Mouse (Mus musculus): ENCODE results near the gene Tmem163.
A peak's percentile ranks its signal among the peaks of the same experiment; 100 is the strongest.

Gene Tmem163

DNA sequence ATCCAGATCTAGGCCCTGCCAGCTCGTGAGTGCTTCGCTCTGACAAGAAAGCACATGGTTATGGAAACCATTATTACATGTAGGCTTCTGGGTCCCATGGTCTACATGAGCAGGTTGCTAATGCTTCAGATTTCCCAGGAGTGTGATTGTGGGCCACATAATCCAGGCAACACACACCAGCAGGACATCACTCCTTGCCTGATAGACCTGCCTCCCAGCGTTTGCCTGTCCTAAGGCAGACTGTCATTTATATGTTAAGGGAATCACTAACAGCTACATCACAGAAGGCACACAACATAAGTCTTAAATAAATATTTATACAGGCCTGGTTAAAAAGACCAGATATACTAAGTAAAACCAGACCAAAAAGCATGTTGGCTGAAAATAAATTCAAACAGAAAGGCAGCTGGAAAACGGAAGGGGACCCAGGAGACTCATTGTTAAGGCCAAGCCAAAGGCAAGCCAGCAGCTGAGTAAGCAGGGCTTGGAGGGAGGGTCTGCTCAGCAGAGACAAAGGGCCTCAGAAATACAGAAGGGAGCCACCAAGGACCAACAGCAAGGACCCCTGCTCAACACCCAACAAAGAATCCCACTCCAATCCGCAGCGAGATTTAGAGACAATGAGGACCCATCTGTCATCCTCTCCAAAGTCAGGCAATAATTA is 123.4 kb downstream of the Tmem163 start:
- DNase-seq, result no peak

DNA sequence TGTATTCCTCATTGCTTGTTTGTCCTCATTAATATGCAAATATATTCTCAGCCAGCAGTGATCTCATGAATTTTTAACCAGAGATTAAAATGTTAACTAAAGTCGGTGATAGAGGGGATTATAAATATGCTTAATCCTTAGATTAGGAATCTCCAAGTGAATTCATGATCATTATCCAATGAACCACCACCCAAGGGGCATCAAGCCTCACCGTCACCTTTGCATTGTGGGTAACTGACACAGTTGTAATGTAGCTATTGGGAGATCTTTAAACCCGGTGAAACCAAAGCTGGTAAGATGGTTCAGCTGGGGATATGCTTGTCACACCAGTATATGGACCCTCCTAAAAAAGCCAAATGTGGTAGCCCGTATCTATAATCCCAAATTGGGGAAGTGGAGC is 131.3 kb downstream of the Tmem163 start:
- no peak for DNase-seq

DNA sequence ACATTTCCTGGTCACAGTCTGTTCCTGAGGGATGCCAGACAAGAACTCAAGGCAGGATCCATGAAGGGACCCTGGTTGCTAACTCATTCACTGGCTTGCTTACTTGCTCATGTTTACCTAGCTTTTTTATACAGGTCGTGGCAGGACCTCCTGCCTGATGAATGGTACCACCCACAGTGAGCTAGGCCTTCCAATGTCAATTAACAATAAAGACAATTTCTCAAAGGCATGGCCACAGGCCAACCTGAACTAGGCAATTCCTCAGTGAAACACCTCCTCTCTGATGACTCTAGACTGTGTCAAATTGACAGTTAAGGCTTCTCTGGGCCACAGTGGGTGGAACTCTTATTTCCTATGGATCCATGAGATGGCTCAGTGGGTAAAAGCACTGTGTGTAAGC is 136.6 kb downstream of the Tmem163 start:
- no peak for DNase-seq

DNA sequence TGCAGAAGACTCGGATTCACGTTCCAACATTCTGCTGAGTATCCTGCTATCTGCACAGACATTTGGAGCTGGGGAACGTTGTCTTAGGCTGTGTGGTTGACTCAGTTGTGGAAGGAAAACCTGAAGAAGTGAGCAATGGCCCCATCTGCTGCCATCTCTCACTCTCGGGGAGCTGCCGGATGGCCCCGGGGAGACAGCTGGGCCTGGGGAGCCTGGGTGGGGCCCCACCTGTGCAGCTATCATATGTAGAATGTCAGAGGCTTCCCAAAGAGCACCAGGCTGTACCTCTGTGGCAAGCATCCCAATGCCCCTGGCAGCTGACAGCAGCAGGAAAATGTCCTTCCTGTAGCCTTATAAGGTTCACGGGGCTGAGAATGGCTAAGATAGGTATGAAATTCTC is 137.4 kb downstream of the Tmem163 start:
- no peak for DNase-seq

DNA sequence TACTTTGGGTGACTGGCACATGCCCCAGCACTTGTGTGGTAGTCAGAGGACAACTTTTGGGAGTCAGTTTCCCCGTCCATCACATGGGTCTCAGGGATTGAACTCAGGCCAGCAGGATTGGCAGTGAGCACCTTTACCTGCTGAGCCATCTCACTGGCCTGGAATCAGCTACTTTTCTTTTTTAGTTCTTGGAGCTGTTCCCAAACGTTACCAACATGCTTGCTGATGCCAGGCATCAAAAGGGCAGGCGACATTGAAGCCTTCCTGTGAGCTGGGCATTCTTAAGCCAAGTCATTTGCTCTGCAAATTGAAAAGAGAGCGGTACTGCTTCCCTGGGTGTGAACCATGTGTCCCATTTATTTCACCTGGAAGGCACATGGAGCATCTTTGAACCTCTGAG is 137.8 kb downstream of the Tmem163 start:
- DNase-seq, result no peak

DNA sequence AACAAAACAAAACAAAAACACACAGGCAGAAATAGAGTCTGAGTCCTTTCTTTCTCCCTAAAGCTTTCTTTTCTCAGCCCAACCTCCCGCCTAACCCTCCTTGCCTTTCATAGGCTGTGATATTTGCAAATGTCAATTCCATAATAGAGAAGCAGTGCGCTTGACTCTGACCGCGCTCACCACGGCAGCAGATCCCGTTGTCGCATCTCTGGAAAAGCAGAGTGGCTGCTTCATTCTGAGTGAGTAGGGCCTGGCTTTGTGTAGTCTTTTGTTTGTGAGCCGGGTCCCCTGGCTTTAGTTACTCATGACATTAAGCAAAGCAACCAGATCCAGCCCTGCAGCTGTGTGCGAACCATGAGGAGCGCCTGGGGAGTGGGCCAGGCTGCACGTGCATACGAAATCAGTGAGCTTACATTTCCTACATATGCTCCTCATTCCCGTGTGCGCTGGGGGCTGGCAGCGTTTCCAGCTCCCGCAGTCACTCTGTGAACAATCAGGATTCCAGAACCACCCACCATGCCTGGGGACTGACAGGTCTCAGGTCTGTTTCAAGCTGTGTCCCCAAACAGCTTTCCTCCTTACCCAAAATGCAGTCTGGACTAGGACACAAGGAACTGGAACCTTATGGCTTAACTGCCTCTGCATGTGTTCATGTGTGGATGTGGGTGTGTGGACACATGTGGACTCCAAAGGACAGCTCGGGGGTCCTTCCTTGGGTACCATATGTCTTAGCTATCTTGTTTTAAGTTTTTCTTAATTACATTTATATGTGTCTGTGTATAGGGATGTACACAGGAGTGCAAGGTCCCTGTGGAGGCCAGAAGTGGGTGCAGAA is 141.9 kb downstream of the Tmem163 start:
- DNase-seq, result no peak

DNA sequence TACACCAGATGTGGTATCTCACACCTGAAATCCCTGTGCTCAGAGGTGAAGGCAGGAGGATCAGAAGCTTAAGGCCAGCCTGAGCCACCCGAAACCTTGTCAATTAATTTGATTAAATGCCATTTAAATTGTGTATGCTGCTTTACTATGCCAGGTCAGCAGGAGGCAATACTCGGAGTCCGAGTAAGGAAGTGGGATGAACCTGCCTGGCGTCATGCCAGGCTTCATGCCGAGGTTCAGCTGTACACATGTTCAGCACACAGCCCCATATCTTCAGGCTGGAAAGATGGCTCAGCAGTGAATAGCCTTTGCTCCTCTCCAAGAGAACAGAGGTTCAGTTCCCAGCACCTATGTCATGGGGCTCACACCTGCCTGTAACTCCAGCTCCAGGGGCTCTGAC is 142.9 kb downstream of the Tmem163 start:
- DNase-seq, result no peak

DNA sequence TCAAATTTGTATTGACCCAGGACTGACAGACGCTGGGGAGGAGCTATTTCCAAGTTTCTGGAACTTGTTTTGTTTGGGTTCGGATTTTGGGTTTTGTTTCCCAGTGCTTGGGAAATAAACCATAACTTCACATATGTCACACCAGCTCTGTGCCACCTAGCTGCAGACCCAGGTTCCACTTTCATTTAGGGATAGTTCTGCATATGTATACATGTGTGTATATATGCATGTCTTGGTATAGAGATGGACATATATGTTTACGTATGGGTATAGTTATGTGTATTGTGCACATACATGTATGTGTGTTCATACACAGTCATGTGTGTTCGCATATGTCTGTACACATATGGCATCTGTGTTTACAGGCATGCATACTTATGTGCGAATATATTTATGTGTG is 147.6 kb downstream of the Tmem163 start:
- no peak for DNase-seq

DNA sequence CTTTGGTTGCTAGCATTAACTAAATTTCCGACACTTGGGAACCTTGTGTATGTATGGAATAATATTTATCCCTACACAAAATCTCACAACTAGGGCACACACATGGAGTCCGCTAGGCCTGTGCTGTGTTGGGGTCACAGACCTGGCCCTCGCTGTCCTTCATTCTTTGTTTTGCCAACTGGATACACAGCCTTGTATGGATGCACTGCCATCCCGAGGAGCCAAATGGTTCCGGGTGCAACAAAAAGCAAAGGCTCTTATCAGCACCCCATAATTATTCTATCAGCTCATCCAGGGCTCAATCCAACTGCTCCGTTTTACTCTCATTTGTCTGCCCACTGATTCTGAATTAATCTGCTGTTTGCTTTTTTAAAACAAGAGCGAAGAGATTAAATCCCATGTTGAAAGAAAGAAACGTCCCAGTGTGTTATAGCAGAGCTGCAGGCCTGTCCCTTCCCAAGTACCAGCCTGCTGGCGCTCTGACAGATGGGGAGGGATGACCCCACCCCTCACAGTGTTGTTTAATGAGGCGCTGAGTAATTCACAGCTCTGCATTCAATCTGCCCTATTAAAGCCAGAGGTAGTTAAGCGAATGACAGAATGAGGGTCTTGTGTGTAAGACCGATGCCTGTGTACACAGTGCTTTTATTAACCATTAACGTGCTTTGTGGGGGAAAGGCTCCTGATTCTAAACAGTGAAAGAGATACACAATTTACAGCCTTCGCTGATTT is 148.3 kb downstream of the Tmem163 start:
- no peak for DNase-seq

DNA sequence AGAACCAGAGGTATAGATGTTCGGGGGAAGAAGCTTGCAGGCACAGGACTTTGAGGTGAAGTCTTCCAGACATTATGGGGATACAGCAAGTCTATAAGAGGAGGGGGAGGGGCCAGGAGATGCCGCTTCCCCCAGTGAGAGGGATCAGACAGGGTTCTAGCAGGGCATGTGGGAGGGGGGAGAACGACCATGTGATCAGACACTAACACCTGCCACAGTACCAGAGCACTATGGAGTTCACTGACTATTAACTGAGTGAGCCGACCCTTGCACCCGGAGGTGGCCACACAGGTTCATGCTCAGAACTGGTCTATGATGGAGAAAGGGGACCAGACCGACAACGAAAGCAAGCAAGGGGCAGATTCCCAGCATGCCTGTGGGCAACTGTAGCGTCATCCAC is 156.0 kb downstream of the Tmem163 start:
- peak; percentile 12 for DNase-seq

DNA sequence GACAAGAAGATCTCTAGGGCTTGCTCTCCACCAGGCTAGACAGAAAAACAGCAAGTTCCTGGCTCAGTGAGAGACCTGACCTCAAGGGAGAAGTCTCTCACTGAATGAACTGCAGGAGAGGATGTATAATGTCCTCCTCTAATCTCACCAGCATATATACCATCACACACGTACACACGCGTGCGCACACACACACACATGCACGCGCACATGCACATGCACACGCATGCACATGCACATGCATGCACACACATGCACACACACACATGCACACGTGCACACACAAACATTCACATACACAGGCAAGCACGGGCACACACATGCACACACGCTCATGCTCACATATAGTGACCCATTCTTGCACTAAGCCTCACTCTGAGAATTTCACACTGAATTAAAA is 164.5 kb downstream of the Tmem163 start:
- DNase-seq, result no peak

DNA sequence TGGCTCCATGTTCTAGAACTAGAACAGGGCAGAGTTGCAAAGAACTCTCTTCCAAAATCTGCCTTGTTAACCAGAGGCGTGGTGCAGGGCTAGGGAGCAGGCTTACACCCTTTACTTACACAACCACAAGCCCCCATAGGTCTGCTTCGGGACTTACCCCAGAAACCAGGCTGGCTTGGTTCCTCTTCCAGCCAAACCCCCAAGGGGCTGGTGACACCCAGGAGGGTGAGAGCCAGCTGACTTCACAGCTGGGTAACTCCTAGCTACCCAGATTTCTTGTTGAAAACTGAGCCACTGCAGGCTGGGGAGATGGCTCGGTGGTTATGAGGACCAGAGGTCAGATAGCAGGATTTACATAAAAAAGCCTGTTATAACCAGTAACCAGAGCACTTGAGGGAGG is 164.9 kb downstream of the Tmem163 start:
- no peak for DNase-seq

DNA sequence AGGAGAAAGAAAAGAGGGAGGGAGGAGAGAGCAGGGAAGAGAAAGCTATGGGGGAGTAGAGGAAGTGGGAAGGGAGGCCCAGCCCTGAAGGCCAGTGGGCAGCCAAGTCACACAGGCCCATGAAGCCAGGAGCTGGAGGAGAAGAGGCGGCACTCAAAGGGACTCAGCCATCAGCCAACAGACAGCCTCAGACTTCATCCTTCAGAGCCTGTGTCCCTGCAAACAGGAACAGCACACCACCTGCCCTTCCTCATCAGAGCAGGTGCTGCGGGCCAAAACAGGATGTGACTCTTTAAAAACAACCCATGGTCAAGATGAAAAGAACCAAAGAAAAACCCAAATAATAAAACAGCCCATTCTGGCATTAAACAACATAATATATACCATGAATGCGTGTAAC is 165.7 kb downstream of the Tmem163 start:
- no peak for DNase-seq

DNA sequence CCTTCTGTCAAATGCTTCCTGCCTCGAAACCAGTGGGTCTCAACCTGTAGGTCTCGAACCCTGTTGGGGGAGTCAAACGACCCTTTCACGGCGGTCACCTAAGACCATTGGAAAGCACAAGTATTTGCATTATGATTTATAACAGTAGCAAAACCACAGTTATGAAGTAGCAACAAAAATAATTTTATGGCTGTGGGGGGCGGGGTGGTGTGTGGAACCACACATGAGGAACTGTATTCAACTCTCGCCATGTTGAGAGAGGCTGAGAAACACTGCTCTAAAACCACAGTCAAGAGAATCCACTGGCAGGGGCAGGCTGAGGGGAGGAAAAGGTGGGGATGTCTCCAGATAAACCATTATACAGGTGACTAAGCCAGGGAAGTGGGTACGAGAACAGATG is 166.2 kb downstream of the Tmem163 start:
- no peak for DNase-seq

DNA sequence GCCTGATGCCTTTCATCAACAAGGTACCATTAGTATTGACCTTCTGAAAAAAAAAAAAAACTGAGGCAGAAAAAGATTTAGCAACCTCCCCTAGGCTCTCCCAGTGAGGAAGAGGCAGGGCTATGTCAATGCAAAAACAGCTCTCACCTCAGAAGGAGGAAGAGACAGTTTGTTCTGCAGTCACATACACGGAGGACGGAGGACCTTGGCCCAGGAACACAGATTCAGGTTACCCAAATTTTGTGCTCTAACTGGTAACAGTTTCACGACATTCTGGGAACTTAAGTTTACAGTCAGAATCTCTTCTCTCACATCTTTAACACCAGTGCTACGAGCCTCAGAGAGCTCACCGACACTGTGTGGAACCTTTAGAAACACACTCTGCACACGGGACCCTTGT is 166.6 kb downstream of the Tmem163 start:
- no peak for DNase-seq

DNA sequence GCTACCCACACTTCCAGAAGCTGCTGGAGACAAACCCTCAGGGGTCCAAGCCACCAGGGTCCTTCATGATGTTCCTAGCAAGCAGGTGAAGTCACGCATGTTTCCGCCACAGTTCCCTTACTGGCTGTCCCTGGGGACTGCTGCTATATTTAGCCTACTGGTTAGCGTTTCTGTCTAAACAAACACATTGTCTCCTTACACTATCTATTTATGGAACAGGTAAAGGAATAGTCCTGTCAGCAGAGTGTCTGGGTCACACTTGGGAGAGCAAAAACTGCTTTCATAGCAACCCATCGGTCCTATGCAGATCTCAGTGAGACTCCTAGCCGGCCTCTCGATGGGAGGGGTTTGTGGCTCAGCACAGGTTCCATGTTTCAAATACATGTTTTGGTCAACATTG is 168.0 kb downstream of the Tmem163 start:
- no peak for DNase-seq

DNA sequence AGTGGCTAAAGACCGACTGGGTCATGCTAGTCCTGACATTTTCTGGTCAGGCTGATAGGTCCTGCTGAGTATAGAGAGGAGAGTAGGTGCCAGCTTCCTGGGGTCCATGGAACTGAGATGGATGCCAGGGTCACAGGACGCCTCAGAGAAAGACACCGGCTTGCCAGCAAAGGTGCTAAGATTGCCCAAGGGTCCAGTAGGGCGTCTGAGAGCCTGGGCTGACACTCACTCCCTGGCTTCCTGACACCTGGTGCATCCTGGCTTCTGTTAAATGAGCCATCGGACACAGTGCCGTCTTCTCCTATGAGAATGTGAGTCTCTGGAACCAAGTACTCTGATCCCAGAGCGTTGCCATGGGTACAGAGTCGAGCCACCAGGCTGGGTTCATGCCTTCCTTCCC is 170.4 kb downstream of the Tmem163 start:
- DNase-seq, result no peak

DNA sequence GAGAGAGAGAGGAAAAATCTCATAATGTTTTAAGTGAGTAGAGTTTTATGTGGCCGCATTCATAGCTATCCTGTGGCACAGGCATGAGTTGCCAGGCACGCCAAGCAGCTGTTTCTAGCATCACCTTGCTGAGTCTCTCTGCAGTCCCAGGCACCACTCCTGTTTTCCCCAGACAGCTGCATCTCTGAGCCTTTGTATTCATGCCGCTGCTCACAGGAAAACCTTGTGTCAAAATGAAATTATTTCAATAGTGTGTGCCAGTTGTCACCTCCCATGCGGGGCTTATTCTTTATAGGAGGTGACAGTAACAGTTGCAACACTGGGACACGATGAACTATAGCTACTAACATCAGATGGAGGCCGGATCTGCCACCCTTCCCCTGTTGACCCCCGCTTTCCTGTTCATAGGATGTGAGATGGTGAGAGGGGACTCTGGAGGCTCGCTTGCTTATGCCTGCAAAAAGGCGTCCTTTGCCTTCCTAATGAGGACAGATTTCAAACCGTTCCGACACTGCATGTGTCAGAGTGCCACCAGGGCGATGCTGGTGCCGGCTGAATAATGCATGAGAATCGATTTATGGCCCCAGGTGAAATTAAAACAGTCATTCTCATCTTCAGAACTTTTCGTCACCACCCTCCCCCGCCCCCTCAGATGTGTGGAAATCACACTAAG is 171.1 kb downstream of the Tmem163 start:
- no peak for DNase-seq

DNA sequence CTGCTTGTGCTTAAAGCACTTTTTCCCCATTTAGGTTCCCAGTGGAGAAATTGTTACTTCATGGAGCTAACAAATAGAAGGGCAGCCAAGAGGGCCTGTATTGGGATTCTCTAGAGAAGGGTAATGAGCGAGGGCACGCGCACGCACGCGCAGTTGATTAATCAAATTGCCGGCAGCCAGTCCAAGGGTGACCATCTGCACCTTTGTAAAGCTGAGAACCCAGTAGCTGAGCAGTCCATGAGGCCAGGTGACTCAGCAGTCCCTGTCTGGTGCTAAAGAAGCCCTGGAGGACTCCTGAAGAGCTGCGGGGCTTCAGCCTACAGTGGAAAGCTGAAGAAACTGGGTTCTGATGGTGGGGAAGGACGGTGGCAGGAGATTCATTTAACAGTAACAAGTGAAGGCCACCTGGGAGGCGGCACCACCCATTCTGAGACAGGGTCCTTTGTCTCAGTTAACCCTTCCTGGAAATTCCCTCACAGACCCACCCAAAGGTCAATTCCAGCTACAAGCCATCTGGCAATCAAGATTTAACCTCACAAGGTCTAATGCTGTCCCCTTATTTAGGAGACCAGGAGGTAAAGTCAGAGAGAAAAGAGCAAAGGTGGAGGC is 172.2 kb downstream of the Tmem163 start:
- DNase-seq, result no peak

DNA sequence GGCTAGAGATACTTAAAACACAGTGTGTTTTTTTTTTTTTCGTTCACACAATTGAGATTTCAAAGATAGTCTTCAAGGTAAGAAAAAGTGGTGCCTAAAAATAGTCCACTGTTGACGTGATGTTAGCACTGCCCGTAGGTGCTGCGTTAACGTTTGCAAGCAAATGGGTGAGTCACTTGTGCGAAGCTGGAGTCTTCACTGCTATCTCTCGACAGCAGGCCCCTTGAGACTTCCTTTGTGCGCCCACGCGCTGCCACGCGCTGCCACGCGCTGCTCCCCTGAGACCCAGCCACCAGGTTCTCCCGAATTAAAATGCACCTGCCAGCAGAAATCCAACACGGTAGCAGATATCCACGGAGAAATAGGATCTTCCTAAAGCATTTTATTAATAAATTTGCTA is 178.6 kb downstream of the Tmem163 start:
- DNase-seq, result no peak

DNA sequence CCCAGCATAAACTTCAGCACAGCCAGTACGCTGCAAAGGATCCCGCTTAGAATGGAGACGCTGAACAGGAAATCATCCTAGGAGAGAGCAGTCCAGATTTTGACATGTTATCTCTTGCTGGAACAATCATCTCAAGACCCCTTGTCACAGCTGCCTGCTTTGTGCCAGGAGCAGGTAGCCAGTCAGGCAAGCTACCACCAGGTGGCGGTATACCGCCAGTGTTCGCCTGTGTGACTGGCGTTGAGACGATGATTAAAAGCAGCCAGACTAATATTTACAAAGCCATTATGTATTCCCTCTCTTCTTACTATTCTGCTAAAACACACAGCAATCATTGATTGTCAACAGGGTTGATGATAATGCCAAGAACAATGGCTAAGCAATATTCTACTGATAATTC is 179.1 kb downstream of the Tmem163 start:
- peak; percentile 73 for DNase-seq

DNA sequence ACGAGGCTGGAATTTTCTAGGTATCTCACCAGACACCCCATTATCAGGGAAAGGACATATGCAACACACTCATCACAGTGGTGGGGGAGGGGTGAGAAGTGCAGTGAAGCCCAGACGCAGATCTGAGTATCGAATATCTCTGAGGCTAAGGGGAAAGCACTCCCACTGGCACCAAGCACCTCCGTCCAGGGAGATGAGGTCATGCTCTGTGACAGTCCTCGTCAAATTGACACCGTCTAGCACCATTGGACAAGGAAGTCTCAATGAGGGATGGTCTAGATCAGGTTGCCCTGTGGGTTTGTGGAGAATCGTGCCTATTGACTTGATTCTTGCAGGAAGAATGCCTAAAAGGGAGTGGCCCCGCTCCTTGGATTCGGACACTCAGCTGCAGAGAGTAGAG is 180.6 kb downstream of the Tmem163 start:
- no peak for DNase-seq

Data from kidney, adult 9 months (tissue).